Mouse (Mus musculus) heart, adult 2 months (tissue): Measurements from ENCODE around the gene Dnajc15. TPM values are rescaled to one million over a fixed set of nuclear protein-coding genes. Genes with fewer than 3 reads are reported as not detected.

ENCODE experiments used
- DNase-seq, 2 experiments: peaks; one replicate each; pipeline ENCODE4 v3.0.0; 2021
- H3K27ac ChIP-seq: fragments of 200-600 bp; 2 replicates; pipeline ENCODE4 v1.8.1; 2022
- H3K27me3 ChIP-seq: fragments of 200-500 bp; 2 replicates; pipeline ENCODE4 v1.6.1; 2012; ENCODE audit warnings: mild to moderate bottlenecking, low read length, inconsistent platforms, mixed read lengths; ENCODE audit not compliant: control insufficient read depth, insufficient read depth
- H3K36me3 ChIP-seq: fragments of 200-500 bp; 2 replicates; pipeline ENCODE4 v1.6.1; 2012; ENCODE audit warnings: low read length, inconsistent platforms; ENCODE audit not compliant: control insufficient read depth, insufficient read depth
- H3K4me1 ChIP-seq: fragments of 200-500 bp; 2 replicates; pipeline ENCODE4 v1.6.1; 2011; ENCODE audit warnings: low read length; ENCODE audit not compliant: control insufficient read depth, insufficient read depth
- H3K4me3 ChIP-seq: fragments of 200-600 bp; 2 replicates; pipeline ENCODE4 v1.8.1; 2022
- H3K79me2 ChIP-seq: fragments of 200-500 bp; replicated peaks from 2 replicates; pipeline ENCODE4 v1.6.1; 2012; ENCODE audit warnings: mild to moderate bottlenecking, inconsistent platforms, low read length, moderate library complexity, mixed read lengths; ENCODE audit not compliant: control insufficient read depth, insufficient read depth
- H3K9ac ChIP-seq: fragments of 200-500 bp; 2 replicates; pipeline ENCODE4 v1.6.1; 2012; ENCODE audit warnings: low read depth, mild to moderate bottlenecking, control low read depth, inconsistent platforms, low read length, mixed read lengths
- CTCF ChIP-seq: fragments of 200-600 bp; IDR thresholded peaks from 2 replicates; pipeline ENCODE4 v1.8.1; 2022; ENCODE audit warnings: antibody characterized with exemption, mild to moderate bottlenecking, moderate library complexity
- EP300 ChIP-seq: fragments of 200-500 bp; IDR thresholded peaks from 2 replicates; pipeline ENCODE4 v1.6.1; 2011; ENCODE audit warnings: low read depth, low read length, control low read depth; ENCODE audit not compliant: insufficient read depth
- POLR2A ChIP-seq: fragments of 200-500 bp; IDR thresholded peaks from 2 replicates; pipeline ENCODE4 v1.6.1; 2011; ENCODE audit warnings: mild to moderate bottlenecking, low read depth, low read length, control low read depth; ENCODE audit not compliant: insufficient read depth
- WGBS: fragments of 180-500 bp; shearing (Covaris S2); methylation state at CpG from one replicate; pipeline ENCODE4 v1.1.7; 2018; 5-methylcytosine and 5-hydroxymethylcytosine counted together
- intact Hi-C: fragments of 180-260 bp; cut with DNase I; formaldehyde crosslinking; loops from one replicate; pipeline ENCODE4 v1.15.1; 2025
- polyA plus RNA-seq: library from polyadenylated mRNA; depleted of rRNA; stranded (reverse); fragments of >200 nt; gene quantifications from 2 replicates; pipeline ENCODE4 v1.2.3, GENCODE M21; 2012
- total RNA-seq, 2 experiments: library from RNA; stranded (reverse); gene quantifications; 2 replicates each; pipeline ENCODE4 v1.2.3; 2021

The Dnajc15 gene
- total and polyA plus RNA-seq, 3 experiments: 20.8 to 278 (median 243) TPM

DNA sequence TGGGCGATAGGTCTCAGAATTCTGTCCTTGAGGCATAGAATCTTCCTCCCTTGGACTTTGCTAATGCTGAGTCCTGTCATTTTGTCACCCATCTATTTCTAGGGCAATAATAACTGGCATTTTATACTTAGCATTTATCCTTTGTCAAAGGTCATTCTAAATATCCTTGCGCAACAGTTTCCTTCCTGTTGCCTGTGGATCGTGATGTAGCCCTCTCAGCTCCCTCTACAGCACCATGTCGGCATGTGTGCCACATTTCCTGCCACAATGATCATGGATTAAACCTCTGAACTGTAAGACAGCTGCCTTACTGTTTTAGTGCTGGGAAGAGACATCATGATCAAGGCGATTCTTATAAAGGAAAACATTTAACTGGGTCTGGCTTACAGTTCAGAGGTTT is 68.6 kb downstream of the Dnajc15 start:
- 66% methylated on average over 5 of the region's 5 CpGs for WGBS
- H3K79me2 ChIP-seq: no peaks in the 10 kb centered on the region
- no peak overlapping the region for H3K4me3 ChIP-seq
- no peaks in the 10 kb centered on the region for H3K4me1 ChIP-seq
- TF ChIP-seq CTCF: no peak
- no peak for TF ChIP-seq EP300
- no peak for TF ChIP-seq POLR2A
- intact Hi-C loops: no loop called here
- H3K27me3 ChIP-seq: no peaks in the 10 kb centered on the region; the same call in 1 of the 2 replicates
- DNase-seq: no peak
- H3K9ac ChIP-seq: no peak overlapping the region
- H3K27ac ChIP-seq: no peak overlapping the region
- no peaks in the 10 kb centered on the region for H3K36me3 ChIP-seq

DNA sequence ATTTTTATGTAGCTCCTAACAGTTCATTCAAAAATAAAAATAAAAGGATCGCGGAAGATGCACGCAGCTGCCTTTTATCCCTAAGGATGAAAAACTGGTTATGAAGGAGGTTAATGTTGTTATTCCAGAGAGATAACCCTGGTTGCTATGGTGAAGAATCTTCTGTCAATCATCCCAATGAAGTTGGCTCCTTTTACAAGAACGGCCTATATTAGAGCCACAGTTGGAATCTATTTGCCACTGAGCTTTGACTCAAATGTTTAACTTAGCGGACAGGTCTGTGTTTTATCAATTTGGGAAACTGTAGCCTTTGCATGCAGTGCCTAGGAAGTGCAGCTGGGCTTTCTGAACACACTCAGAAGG is 72.7 kb downstream of the Dnajc15 start:
- Histone ChIP-seq H3K36me3 (no peaks in the 10 kb centered on the region), H3K4me1 (no peaks in the 10 kb centered on the region), H3K4me3 (no peak overlapping the region), H3K9ac (no peak overlapping the region), H3K27me3 (no peaks in the 10 kb centered on the region; the same call in 1 of the 2 replicates), H3K27ac (no peak overlapping the region), H3K79me2 (no peaks in the 10 kb centered on the region)
- intact Hi-C loops: no loop called here
- 64% methylated on average over 5 of the region's 5 CpGs for WGBS
- DNase-seq: no peak
- no peak for TF ChIP-seq CTCF
- no peak for TF ChIP-seq EP300
- TF ChIP-seq POLR2A: no peak

DNA sequence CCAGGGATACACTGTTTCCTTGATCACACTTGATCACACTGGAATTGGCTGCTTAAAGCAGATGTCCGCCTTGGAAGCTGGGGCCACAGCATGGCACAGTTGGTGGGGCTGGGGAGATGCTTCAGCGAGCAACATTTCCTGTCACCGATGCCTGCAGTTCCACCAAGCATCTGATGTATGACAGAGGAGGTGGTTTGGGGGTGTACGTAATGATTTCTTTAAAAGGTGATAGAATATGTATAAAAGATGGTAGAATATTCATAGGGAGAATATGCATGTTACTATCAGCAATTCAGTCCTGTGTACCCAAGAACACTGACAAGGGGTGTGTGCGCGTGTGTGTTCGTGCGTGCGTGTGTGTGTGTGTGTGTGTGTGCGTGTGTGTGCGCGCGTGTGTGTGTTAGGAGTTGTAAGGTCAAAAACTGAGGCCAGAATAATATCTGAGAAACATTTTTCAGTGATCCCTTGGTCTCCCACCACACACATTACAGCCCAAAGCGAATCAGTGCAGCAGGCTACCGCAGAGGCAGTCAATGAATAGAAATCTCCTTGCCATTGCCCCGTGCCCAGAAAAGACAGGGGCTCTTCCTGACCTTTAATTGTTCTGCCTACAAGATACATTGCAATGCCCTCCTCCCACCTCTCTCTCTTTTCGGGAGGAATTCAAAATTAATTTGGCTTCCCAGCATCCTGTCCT is 73.2 kb downstream of the Dnajc15 start:
- no peak overlapping the region for H3K9ac ChIP-seq
- no peak for TF ChIP-seq CTCF
- no peak for TF ChIP-seq POLR2A
- TF ChIP-seq EP300: no peak
- no peak for DNase-seq
- H3K27ac ChIP-seq: no peak overlapping the region
- no peak overlapping the region for H3K4me3 ChIP-seq
- H3K4me1 ChIP-seq: no peaks in the 10 kb centered on the region
- H3K36me3 ChIP-seq: no peaks in the 10 kb centered on the region
- intact Hi-C loops: no loop called here
- WGBS: 86% methylated on average over 17 of the region's 17 CpGs
- no peaks in the 10 kb centered on the region; the same call in 1 of the 2 replicates for H3K27me3 ChIP-seq
- H3K79me2 ChIP-seq: no peaks in the 10 kb centered on the region

DNA sequence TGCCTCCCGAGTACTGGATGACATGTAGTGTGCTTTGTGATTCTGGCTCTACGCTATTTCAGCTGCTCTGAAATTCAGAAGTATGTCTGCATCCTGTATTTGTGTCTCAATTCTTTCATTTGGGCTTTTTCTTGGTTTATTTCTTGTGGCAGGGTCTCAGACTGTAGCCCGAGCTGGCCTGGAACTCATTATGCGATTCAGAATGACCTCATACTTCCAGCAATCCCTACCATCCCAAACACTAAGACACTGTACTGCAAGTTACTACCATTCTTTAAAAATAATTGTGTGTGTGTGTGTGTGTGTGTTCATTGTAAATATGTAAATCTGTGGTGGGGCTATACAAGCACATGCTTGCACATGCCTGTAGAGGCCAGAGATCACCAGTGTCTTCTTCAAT is 78.4 kb downstream of the Dnajc15 start:
- H3K4me1 ChIP-seq: no peaks in the 10 kb centered on the region
- 75% methylated on average over 4 of the region's 4 CpGs for WGBS
- intact Hi-C loops: no loop called here
- H3K9ac ChIP-seq: no peak overlapping the region
- no peaks in the 10 kb centered on the region for H3K27me3 ChIP-seq
- no peaks in the 10 kb centered on the region for H3K36me3 ChIP-seq
- no peak for DNase-seq
- H3K79me2 ChIP-seq: no peaks in the 10 kb centered on the region
- no peak overlapping the region for H3K4me3 ChIP-seq
- no peak overlapping the region for H3K27ac ChIP-seq
- TF ChIP-seq POLR2A: no peak
- no peak for TF ChIP-seq EP300
- TF ChIP-seq CTCF: no peak

DNA sequence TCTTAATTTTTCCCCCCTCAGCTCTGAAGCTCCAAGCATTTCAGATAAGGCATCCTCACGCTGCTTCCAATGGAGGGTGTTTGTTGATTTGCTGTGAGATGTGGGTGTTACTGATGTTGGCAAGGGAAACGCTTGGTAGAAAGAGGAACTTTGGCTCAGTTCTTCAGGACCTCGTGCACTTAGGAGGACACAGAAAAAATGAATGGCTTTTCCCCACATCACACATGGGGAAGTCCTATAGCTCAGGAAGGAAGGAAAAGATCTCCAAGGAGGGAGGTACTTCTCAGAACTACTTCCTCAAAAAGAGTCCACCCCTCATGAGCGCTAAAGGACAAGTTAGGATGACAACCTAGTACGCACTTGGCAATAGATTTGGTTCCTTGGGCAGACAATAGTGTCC is 79.7 kb downstream of the Dnajc15 start:
- Histone ChIP-seq H3K4me1 (no peaks in the 10 kb centered on the region), H3K4me3 (no peak overlapping the region), H3K9ac (no peak overlapping the region), H3K36me3 (no peaks in the 10 kb centered on the region), H3K27me3 (no peaks in the 10 kb centered on the region), H3K79me2 (no peaks in the 10 kb centered on the region), H3K27ac (no peak overlapping the region)
- no peak for DNase-seq
- intact Hi-C loops: no loop called here
- 64% methylated on average over 5 of the region's 5 CpGs for WGBS
- TF ChIP-seq POLR2A (no peak), EP300 (no peak), CTCF (no peak)

DNA sequence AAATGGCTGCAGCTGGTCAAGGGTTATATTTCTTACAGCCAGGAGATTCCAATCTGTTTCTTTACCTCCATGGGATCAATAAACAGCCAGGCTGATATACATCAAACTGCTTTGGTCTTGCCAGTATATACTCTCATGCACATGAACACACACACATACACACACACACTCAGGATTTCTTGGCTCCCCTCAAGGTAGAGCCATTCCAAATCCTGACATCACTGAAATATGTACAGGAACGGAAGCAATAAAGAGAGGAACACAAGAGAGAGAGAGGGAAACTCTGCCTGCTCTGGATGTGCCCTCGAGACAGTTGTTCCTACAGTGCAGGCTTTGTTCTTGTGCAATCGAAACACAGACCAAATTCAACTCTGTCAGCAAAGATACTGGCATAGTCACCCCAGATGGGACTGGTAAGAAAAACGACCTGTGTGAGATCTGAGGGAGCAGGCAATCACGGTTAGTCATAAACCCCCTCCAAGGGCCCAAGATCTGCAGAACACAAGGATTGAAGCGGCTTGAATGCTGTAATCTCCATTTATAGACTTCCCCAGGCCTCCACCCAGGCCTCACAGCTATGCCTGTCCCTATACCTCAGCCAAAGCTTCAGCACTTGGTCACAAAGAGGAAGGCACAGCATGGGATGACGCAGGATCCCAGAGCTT is 80.5 kb downstream of the Dnajc15 start:
- intact Hi-C loops: no loop called here
- H3K4me1 ChIP-seq: no peaks in the 10 kb centered on the region
- no peaks in the 10 kb centered on the region for H3K27me3 ChIP-seq
- no peak overlapping the region for H3K27ac ChIP-seq
- DNase-seq: no peak
- whole genome bisulfite sequencing: 59% methylated on average over 7 of the region's 7 CpGs
- H3K79me2 ChIP-seq: no peaks in the 10 kb centered on the region
- no peaks in the 10 kb centered on the region for H3K36me3 ChIP-seq
- H3K4me3 ChIP-seq: no peak overlapping the region
- TF ChIP-seq EP300 (no peak), POLR2A (no peak)
- H3K9ac ChIP-seq: no peak overlapping the region
